Mouse (Mus musculus) stomach, postnatal 0 days (tissue): Measurements from ENCODE around the gene Uox. TPM values are rescaled to one million over a fixed set of nuclear protein-coding genes. Genes with fewer than 3 reads are reported as not detected.

Experiments
- ATAC-seq: fragments of 200-750 bp; cut with Nextera tagmentation; 2 replicates; pipeline ENCODE4 v1.8.0; 2017; ENCODE audit not compliant: low FRiP score, low TSS enrichment
- DNase-seq: peaks from one replicate; pipeline ENCODE4 v3.0.0-alpha.2; 2016; ENCODE audit warnings: low spot score
- H3K27ac ChIP-seq: fragments of 300-500 bp; sonication (generic); replicated peaks from 2 replicates; pipeline ENCODE4 v1.5.1; 2014; ENCODE audit warnings: mild to moderate bottlenecking, control low read depth
- H3K27me3 ChIP-seq: fragments of 300-500 bp; sonication (generic); 2 replicates; pipeline ENCODE4 v1.6.1; 2014; ENCODE audit warnings: low read length; ENCODE audit not compliant: control insufficient read depth, insufficient read depth
- H3K36me3 ChIP-seq: fragments of 300-500 bp; sonication (generic); 2 replicates; pipeline ENCODE4 v1.6.1; 2014; ENCODE audit warnings: low read length, mixed read lengths; ENCODE audit not compliant: control insufficient read depth, insufficient read depth
- H3K4me1 ChIP-seq: fragments of 300-500 bp; sonication (generic); replicated peaks from 2 replicates; pipeline ENCODE4 v1.6.1; 2014; ENCODE audit warnings: antibody characterized with exemption; ENCODE audit not compliant: control insufficient read depth, insufficient read depth
- H3K4me2 ChIP-seq: fragments of 300-500 bp; sonication (generic); replicated peaks from 2 replicates; pipeline ENCODE4 v1.6.1; 2014; ENCODE audit warnings: low read depth, mild to moderate bottlenecking, control low read depth, moderate library complexity
- H3K4me3 ChIP-seq: fragments of 300-500 bp; sonication (generic); 2 replicates; pipeline ENCODE4 v1.5.1; 2014; ENCODE audit warnings: low read depth, low read length, control low read depth
- H3K9ac ChIP-seq: fragments of 300-500 bp; sonication (generic); 2 replicates; pipeline ENCODE4 v1.6.1; 2014; ENCODE audit warnings: mild to moderate bottlenecking, low read length, control low read depth, mixed read lengths
- H3K9me3 ChIP-seq: fragments of 300-500 bp; sonication (generic); 2 replicates; pipeline ENCODE4 v1.6.1; 2016; ENCODE audit warnings: low read length; ENCODE audit not compliant: control insufficient read depth
- CTCF ChIP-seq: IDR thresholded peaks from 2 replicates; pipeline ENCODE4 v1.5.1; 2016; ENCODE audit warnings: antibody characterized with exemption, low read depth, mild to moderate bottlenecking, moderate library complexity
- EP300 ChIP-seq: optimal IDR thresholded peaks from 2 replicates; pipeline ENCODE3; 2016; ENCODE audit warnings: antibody characterized with exemption
- WGBS: fragments of 180-500 bp; shearing (Covaris S2); extraction: QIAGEN DNeasy Blood & Tissue Kit; methylation state at CpG from one replicate; pipeline ENCODE4 v1.1.7; 2014; 5-methylcytosine and 5-hydroxymethylcytosine counted together
- polyA plus RNA-seq: library from polyadenylated mRNA; unstranded; fragments of >200 nt; fragmentation: Nextera tagmentation; extraction: Ambion mirVana; gene quantifications from 2 replicates; pipeline ENCODE4 v1.2.1, GENCODE M21; 2015

The Uox gene
- polyA plus RNA-seq, 1 experiment from 2014 or later = 0.29 TPM

DNA sequence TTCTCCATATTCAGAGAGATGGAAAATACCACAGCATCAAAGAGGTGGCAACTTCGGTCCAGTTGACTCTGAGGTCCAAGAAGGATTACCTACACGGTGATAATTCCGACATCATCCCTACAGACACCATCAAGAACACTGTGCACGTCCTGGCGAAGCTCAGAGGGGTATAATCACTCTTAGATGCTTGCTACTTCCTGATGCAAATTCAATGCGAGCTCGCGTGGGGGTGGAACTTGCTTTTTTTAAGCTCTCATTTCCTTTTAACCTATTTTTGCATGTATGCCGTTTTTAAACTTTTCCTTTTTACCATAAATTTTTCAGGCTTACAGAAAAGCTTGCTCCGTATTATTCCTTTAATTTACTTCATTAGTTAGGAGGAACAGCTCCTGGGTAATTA is 40.1 kb downstream of the Uox start:
- 83% methylated on average over 10 of the region's 10 CpGs for WGBS
- no peak overlapping the region for H3K9ac ChIP-seq
- no peak for DNase-seq
- no peaks in the 10 kb centered on the region for H3K36me3 ChIP-seq
- H3K4me1 ChIP-seq = no peaks in the 10 kb centered on the region
- no peak overlapping the region for H3K4me3 ChIP-seq
- TF ChIP-seq CTCF = no peak
- H3K27me3 ChIP-seq = no peaks in the 10 kb centered on the region
- no peak overlapping the region for H3K4me2 ChIP-seq
- ATAC-seq = no peak
- no peaks in the 10 kb centered on the region for H3K9me3 ChIP-seq
- H3K27ac ChIP-seq = no peak overlapping the region

DNA sequence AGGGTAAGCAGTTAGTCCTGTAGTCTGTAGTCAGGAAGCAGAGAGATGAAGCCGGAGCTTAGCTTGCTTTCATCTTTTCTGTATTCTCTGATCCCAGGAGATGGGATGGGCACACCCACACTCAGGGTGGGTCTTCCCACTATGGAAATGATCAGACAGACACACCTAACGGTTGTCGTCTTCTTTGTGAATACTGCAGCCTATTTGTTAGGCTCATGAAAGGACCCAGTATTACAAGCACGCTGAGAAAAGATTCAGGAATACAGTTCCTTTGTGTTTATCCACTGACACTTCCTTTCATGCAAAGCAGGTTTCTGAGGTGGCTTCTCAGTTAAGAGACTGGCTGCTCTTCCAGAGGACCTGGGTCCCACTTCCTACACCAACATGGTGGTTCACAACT is 41.0 kb downstream of the Uox start:
- TF ChIP-seq CTCF (no peak), EP300 (no peak)
- Histone ChIP-seq H3K9ac (no peak overlapping the region), H3K4me3 (no peak overlapping the region), H3K9me3 (no peaks in the 10 kb centered on the region), H3K36me3 (no peaks in the 10 kb centered on the region), H3K27ac (no peak overlapping the region), H3K4me1 (no peaks in the 10 kb centered on the region), H3K27me3 (no peaks in the 10 kb centered on the region), H3K4me2 (no peak overlapping the region)
- DNase-seq (no peak), ATAC-seq (no peak)
- 72% methylated on average over 4 of the region's 4 CpGs for WGBS

- no peaks in the 10 kb centered on the region for H3K36me3 ChIP-seq
These were observed 41.6 kb downstream of the Uox start for GRCm38 (mm10) chr3:146611821-146612220.

GRCm38 (mm10) chr3:146615496-146615895 is 45.3 kb downstream of the Uox start, which contains the start of gene Dnase2b:
TSS of gene Dnase2b (minus strand) at chr3:146615596.
- ATAC-seq (no peak), DNase-seq (no peak)
- H3K9me3 ChIP-seq = no peaks in the 10 kb centered on the region
- no peak within 1 kb of the TSS for H3K27ac ChIP-seq
- H3K9ac ChIP-seq = no peak within 1 kb of the TSS
- no peak within 1 kb of the TSS for H3K4me2 ChIP-seq
- 88% methylated on average over 4 of the region's 4 CpGs for WGBS
- no peaks in the 10 kb centered on the region for H3K36me3 ChIP-seq
- no peak within 1 kb of the TSS for H3K4me3 ChIP-seq
- no peaks in the 10 kb centered on the region for H3K4me1 ChIP-seq
- no peaks in the 10 kb centered on the region for H3K27me3 ChIP-seq
- TF ChIP-seq EP300 = no peak
- no peak for TF ChIP-seq CTCF

More at GRCm38 (mm10) chr3:146611821-146612220, 41.6 kb downstream of the Uox start:
- no peak for DNase-seq
- Histone ChIP-seq H3K9ac (no peak overlapping the region), H3K9me3 (no peaks in the 10 kb centered on the region), H3K4me3 (no peak overlapping the region), H3K4me2 (no peak overlapping the region), H3K27me3 (no peaks in the 10 kb centered on the region), H3K27ac (no peak overlapping the region), H3K4me1 (no peaks in the 10 kb centered on the region)
- WGBS = 60% methylated on average over 4 of the region's 4 CpGs
- TF ChIP-seq CTCF (no peak), EP300 (no peak)
- no peak for ATAC-seq

DNA sequence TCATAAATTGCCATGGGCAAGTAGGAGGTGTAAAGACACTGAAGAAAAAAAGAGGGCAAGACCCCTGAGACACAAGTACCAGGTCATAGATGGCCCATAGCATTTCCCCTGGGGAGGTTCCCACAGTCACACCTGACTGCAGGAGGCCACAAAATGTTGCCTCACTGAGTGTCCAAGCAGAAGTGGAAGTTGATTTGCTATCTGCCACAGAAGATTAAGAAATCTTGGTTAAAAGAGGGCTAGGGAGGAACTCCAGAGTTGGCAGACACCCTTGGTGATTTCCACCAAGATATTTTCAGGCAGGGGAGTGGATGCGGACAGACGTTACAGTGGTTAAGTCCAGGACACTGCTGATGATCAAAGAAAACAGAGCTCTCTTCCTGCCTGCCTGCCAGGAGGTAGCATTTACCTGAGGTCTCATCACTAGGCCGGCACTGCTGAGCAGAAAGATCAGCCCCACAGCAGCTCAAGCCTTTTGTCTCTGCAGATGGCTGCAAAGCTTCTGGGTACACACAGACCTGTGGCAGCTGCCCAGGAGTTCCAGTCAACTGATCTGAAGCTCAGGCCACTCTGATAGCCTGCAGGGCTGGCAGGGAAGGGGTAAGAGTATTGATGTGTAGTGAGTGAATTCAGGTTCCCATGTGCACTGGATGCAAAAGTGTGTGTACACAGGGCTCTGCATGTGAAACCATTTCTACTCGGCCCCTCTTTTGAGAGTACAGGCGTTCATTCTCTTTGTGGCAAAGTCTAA is 46.5 kb downstream of the Uox start:
- WGBS = 78% methylated on average over 5 of the region's 5 CpGs
- H3K9ac ChIP-seq = no peak overlapping the region
- no peak for ATAC-seq

DNA sequence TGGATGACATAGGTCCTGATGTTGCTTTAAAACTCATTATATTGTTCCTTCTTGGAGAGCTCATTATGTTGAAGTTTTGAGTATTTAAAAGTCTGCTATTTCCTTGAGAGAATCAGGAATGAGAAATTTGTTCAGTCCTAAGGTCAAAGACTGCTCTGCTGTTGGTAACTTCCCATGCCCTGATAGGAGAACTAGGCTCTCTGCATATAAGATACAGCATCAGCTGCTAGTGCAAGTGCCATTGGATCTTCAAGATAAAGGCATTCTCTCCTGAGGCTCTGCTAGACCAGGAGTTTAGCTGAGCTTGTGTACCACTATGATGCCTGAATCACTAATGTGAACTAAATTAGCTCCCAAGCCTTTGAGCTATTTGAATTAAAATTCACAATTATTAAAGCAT is 47.7 kb downstream of the Uox start:
- ATAC-seq (no peak), DNase-seq (no peak)
- TF ChIP-seq EP300 = no peak
- TF ChIP-seq CTCF = no peak

More for the DNA sequence above, 46.5 kb downstream of the Uox start:
- no peaks in the 10 kb centered on the region for H3K9me3 ChIP-seq
- H3K4me3 ChIP-seq = no peak overlapping the region
- H3K4me2 ChIP-seq = no peak overlapping the region
- DNase-seq = no peak
- H3K36me3 ChIP-seq = no peaks in the 10 kb centered on the region
- no peak overlapping the region for H3K27ac ChIP-seq
- no peaks in the 10 kb centered on the region for H3K4me1 ChIP-seq
- no peak for TF ChIP-seq EP300
- TF ChIP-seq CTCF = no peak
- H3K27me3 ChIP-seq = no peaks in the 10 kb centered on the region

More for the DNA sequence above, 47.7 kb downstream of the Uox start:
- Histone ChIP-seq H3K9me3 (no peaks in the 10 kb centered on the region), H3K4me1 (no peaks in the 10 kb centered on the region), H3K9ac (no peak overlapping the region), H3K27me3 (no peaks in the 10 kb centered on the region), H3K4me2 (no peak overlapping the region), H3K4me3 (no peak overlapping the region), H3K36me3 (no peaks in the 10 kb centered on the region), H3K27ac (no peak overlapping the region)
